Mouse (Mus musculus): ENCODE measurements around the gene Emx1. TPM values are rescaled to one million over a fixed set of nuclear protein-coding genes. Genes with fewer than 3 reads are reported as not detected.

The Emx1 gene
- polyA plus RNA-seq, 1 experiment from 2014 or later: not detected

DNA sequence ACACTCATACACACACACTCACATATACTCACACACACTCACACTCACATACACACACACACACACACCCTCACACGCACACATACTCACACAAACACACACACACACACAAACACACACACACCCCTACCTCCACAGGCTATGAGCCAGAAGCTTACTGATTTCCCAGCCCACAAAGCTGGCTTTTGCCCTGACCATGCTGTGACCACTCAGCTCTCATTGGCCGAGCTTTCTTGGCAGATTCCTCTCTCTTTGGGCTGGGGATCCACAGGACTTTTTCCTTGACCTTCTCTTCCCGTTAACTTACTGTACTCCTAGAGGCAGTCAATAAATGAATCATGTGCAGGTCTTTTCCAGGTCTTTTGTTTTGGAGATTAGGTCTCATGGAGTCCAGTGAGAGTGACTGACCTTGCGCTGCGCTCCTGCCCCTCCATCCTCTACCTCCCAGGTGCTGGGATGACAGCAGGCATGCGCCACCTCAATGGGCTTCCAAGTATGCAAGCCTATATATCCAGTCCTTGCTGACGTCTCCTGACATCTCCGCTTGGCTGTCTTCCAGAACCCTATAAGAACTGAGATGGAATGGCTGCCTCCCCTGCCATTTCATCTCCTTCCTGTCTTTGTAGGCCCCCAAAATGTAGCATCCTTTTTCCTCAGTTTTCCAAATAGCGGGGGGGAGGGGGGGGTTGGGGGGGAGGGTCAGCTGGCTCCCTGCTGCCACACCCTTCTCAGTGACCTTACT, 22.2 kb downstream of the Emx1 start:
- ATAC-seq (ENCODE audit: insufficient number of reproducible peaks, insufficient read depth, low FRiP score, low read depth): no peak
- no peak overlapping the region for H3K9ac ChIP-seq (ENCODE audit: low read length)
- no peak overlapping the region for H3K27ac ChIP-seq (replicated peaks in 1 of 2; ENCODE audit: control insufficient read depth in 1 of 2, insufficient read depth in 1 of 2, low read depth in 2 of 2, low read length in 2 of 2)
- H3K4me1 ChIP-seq (ENCODE audit: control insufficient read depth in 2 of 2, insufficient read depth in 2 of 2, low read length in 2 of 2): no peaks in the 10 kb centered on the region
- H3K4me2 ChIP-seq (ENCODE audit: low read length): no peak overlapping the region
- H3K4me3 ChIP-seq (ENCODE audit: control insufficient read depth in 1 of 2, insufficient read depth in 1 of 2, low read depth in 1 of 2, low read length in 2 of 2): no peak overlapping the region
- H3K36me3 ChIP-seq (ENCODE audit: control insufficient read depth, insufficient read depth, low read length): no peaks in the 10 kb centered on the region
- WGBS: 69% methylated on average over 9 of the region's 9 CpGs
- peaks cover 42% of the 10 kb centered on the region for H3K27me3 ChIP-seq (ENCODE audit: control insufficient read depth, insufficient read depth, low read length)
- H3K9me3 ChIP-seq (ENCODE audit: control insufficient read depth, low read length): no peaks in the 10 kb centered on the region

- Histone ChIP-seq H3K27ac (replicated peaks in 1 of 2; ENCODE audit: control insufficient read depth in 1 of 2, insufficient read depth in 1 of 2, low read depth in 2 of 2, low read length in 2 of 2) (no peak overlapping the region), H3K36me3 (ENCODE audit: control insufficient read depth, insufficient read depth, low read length) (no peaks in the 10 kb centered on the region), H3K4me2 (ENCODE audit: low read length) (no peak overlapping the region), H3K9me3 (ENCODE audit: control insufficient read depth, low read length) (no peaks in the 10 kb centered on the region), H3K4me1 (ENCODE audit: control insufficient read depth in 2 of 2, insufficient read depth in 2 of 2, low read length in 2 of 2) (peaks cover 0 to 3% of the 10 kb centered on the region in 2 experiments; a peak in 1 of 4 replicates), H3K27me3 (ENCODE audit: control insufficient read depth, insufficient read depth, low read length) (peaks cover 31% of the 10 kb centered on the region), H3K4me3 (ENCODE audit: control insufficient read depth in 1 of 2, insufficient read depth in 1 of 2, low read depth in 1 of 2, low read length in 2 of 2) (no peak overlapping the region), H3K9ac (ENCODE audit: low read length) (no peak overlapping the region)
- ATAC-seq (ENCODE audit: insufficient number of reproducible peaks, insufficient read depth, low FRiP score, low read depth): no peak
- WGBS: 36% methylated on average over 1 of the region's 1 CpGs
These were observed 23.4 kb downstream of the Emx1 start for GRCm38 (mm10) chr6:85210686-85211085.

DNA sequence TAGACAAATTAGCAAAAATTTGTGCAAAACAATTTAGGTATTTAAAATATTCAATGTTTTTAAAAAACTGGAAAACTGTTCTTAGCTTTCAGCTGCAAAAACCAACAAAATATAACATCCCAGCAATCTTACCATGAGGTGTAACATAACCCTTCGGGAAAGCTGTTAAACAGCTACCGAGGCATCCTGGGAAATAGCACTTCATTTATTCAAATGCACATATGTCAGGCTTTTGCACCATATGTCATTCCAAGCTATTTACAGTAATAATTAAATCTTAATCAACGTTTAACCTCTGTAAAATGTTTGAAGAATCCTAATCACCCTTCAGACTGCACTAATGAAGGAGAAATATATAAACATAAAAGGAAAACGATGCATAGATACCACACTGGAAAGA, 31.0 kb downstream of the Emx1 start:
- H3K4me3 ChIP-seq (ENCODE audit: control insufficient read depth in 1 of 2, insufficient read depth in 1 of 2, low read depth in 1 of 2, low read length in 2 of 2): no peak overlapping the region
- no peaks in the 10 kb centered on the region for H3K36me3 ChIP-seq (ENCODE audit: control insufficient read depth, insufficient read depth, low read length)
- ATAC-seq (ENCODE audit: insufficient number of reproducible peaks, insufficient read depth, low FRiP score, low read depth): no peak
- H3K27me3 ChIP-seq (ENCODE audit: control insufficient read depth, insufficient read depth, low read length): no peaks in the 10 kb centered on the region
- no peaks in the 10 kb centered on the region for H3K9me3 ChIP-seq (ENCODE audit: control insufficient read depth, low read length)
- no peak overlapping the region for H3K9ac ChIP-seq (ENCODE audit: low read length)
- 81% methylated on average over 4 of the region's 4 CpGs for WGBS
- no peak overlapping the region for H3K4me2 ChIP-seq (ENCODE audit: low read length)
- peaks cover 0 to 3% of the 10 kb centered on the region in 2 experiments; a peak in 1 of 4 replicates for H3K4me1 ChIP-seq (ENCODE audit: control insufficient read depth in 2 of 2, insufficient read depth in 2 of 2, low read length in 2 of 2)
- H3K27ac ChIP-seq (replicated peaks in 1 of 2; ENCODE audit: control insufficient read depth in 1 of 2, insufficient read depth in 1 of 2, low read depth in 2 of 2, low read length in 2 of 2): no peak overlapping the region

GRCm38 (mm10) chr6:85218684-85219445, 31.6 kb downstream of the Emx1 start:
- no peak for ATAC-seq (ENCODE audit: insufficient number of reproducible peaks, insufficient read depth, low FRiP score, low read depth)
- WGBS: 61% methylated on average over 5 of the region's 5 CpGs
- no peak overlapping the region for H3K4me3 ChIP-seq (ENCODE audit: control insufficient read depth in 1 of 2, insufficient read depth in 1 of 2, low read depth in 1 of 2, low read length in 2 of 2)

GRCm38 (mm10) chr6:85219706-85220105, 32.5 kb downstream of the Emx1 start:
- ATAC-seq (ENCODE audit: insufficient number of reproducible peaks, insufficient read depth, low FRiP score, low read depth): no peak
- Histone ChIP-seq H3K27me3 (ENCODE audit: control insufficient read depth, insufficient read depth, low read length) (no peaks in the 10 kb centered on the region), H3K9ac (ENCODE audit: low read length) (no peak overlapping the region), H3K36me3 (ENCODE audit: control insufficient read depth, insufficient read depth, low read length) (no peaks in the 10 kb centered on the region), H3K4me2 (ENCODE audit: low read length) (no peak overlapping the region), H3K27ac (replicated peaks in 1 of 2; ENCODE audit: control insufficient read depth in 1 of 2, insufficient read depth in 1 of 2, low read depth in 2 of 2, low read length in 2 of 2) (no peak overlapping the region), H3K4me1 (ENCODE audit: control insufficient read depth in 2 of 2, insufficient read depth in 2 of 2, low read length in 2 of 2) (peaks cover 0 to 3% of the 10 kb centered on the region in 2 experiments; a peak in 1 of 4 replicates), H3K4me3 (ENCODE audit: control insufficient read depth in 1 of 2, insufficient read depth in 1 of 2, low read depth in 1 of 2, low read length in 2 of 2) (no peak overlapping the region), H3K9me3 (ENCODE audit: control insufficient read depth, low read length) (no peaks in the 10 kb centered on the region)
- 90% methylated on average over 11 of the region's 11 CpGs for WGBS

More at GRCm38 (mm10) chr6:85218684-85219445, 31.6 kb downstream of the Emx1 start:
- H3K4me2 ChIP-seq (ENCODE audit: low read length): no peak overlapping the region
- no peaks in the 10 kb centered on the region for H3K36me3 ChIP-seq (ENCODE audit: control insufficient read depth, insufficient read depth, low read length)
- H3K27me3 ChIP-seq (ENCODE audit: control insufficient read depth, insufficient read depth, low read length): no peaks in the 10 kb centered on the region
- H3K4me1 ChIP-seq (ENCODE audit: control insufficient read depth in 2 of 2, insufficient read depth in 2 of 2, low read length in 2 of 2): peaks cover 0 to 3% of the 10 kb centered on the region in 2 experiments; a peak in 1 of 4 replicates
- no peak overlapping the region for H3K9ac ChIP-seq (ENCODE audit: low read length)
- H3K9me3 ChIP-seq (ENCODE audit: control insufficient read depth, low read length): no peaks in the 10 kb centered on the region
- no peak overlapping the region for H3K27ac ChIP-seq (replicated peaks in 1 of 2; ENCODE audit: control insufficient read depth in 1 of 2, insufficient read depth in 1 of 2, low read depth in 2 of 2, low read length in 2 of 2)

GRCm38 (mm10) chr6:85220917-85221316, 33.7 kb downstream of the Emx1 start:
- no peaks in the 10 kb centered on the region for H3K27me3 ChIP-seq (ENCODE audit: control insufficient read depth, insufficient read depth, low read length)
- H3K36me3 ChIP-seq (ENCODE audit: control insufficient read depth, insufficient read depth, low read length): no peaks in the 10 kb centered on the region
- no peak overlapping the region for H3K9ac ChIP-seq (ENCODE audit: low read length)
- 62% methylated on average over 4 of the region's 4 CpGs for WGBS
- no peaks in the 10 kb centered on the region for H3K9me3 ChIP-seq (ENCODE audit: control insufficient read depth, low read length)
- H3K4me3 ChIP-seq (ENCODE audit: control insufficient read depth in 1 of 2, insufficient read depth in 1 of 2, low read depth in 1 of 2, low read length in 2 of 2): no peak overlapping the region
- no peaks in the 10 kb centered on the region for H3K4me1 ChIP-seq (ENCODE audit: control insufficient read depth in 2 of 2, insufficient read depth in 2 of 2, low read length in 2 of 2)
- ATAC-seq (ENCODE audit: insufficient number of reproducible peaks, insufficient read depth, low FRiP score, low read depth): no peak
- H3K27ac ChIP-seq (replicated peaks in 1 of 2; ENCODE audit: control insufficient read depth in 1 of 2, insufficient read depth in 1 of 2, low read depth in 2 of 2, low read length in 2 of 2): no peak overlapping the region
- H3K4me2 ChIP-seq (ENCODE audit: low read length): no peak overlapping the region

GRCm38 (mm10) chr6:85222551-85222950, 35.3 kb downstream of the Emx1 start:
- H3K9ac ChIP-seq (ENCODE audit: low read length): no peak overlapping the region
- H3K9me3 ChIP-seq (ENCODE audit: control insufficient read depth, low read length): no peaks in the 10 kb centered on the region
- H3K4me1 ChIP-seq (ENCODE audit: control insufficient read depth in 2 of 2, insufficient read depth in 2 of 2, low read length in 2 of 2): no peaks in the 10 kb centered on the region
- no peak overlapping the region for H3K4me2 ChIP-seq (ENCODE audit: low read length)
- no peaks in the 10 kb centered on the region for H3K27me3 ChIP-seq (ENCODE audit: control insufficient read depth, insufficient read depth, low read length)
- H3K27ac ChIP-seq (replicated peaks in 1 of 2; ENCODE audit: control insufficient read depth in 1 of 2, insufficient read depth in 1 of 2, low read depth in 2 of 2, low read length in 2 of 2): no peak overlapping the region
- WGBS: 82% methylated on average over 10 of the region's 10 CpGs
- H3K36me3 ChIP-seq (ENCODE audit: control insufficient read depth, insufficient read depth, low read length): no peaks in the 10 kb centered on the region
- no peak overlapping the region for H3K4me3 ChIP-seq (ENCODE audit: control insufficient read depth in 1 of 2, insufficient read depth in 1 of 2, low read depth in 1 of 2, low read length in 2 of 2)
- ATAC-seq (ENCODE audit: insufficient number of reproducible peaks, insufficient read depth, low FRiP score, low read depth): no peak
